Mouse (Mus musculus) macrophage (primary cell): Measurements from ENCODE around the gene Arrdc3. TPM values are rescaled to one million over a fixed set of nuclear protein-coding genes. Genes with fewer than 3 reads are reported as not detected.
"Not testable (repeated sequence)": the region's sequence is repeated elsewhere in the genome, so short reads cannot be mapped to it uniquely, and the experiment has no call there.

Experiments used
- H3K27ac ChIP-seq: fragments of 350-480 bp; formaldehyde crosslinking; 2 replicates; pipeline ENCODE4 v1.9.0; 2021
- H3K36me3 ChIP-seq: fragments of 350-480 bp; formaldehyde crosslinking; 2 replicates; pipeline ENCODE4 v1.9.0; 2021; ENCODE audit errors: inconsistent target
- H3K4me3 ChIP-seq: fragments of 350-480 bp; formaldehyde crosslinking; 2 replicates; pipeline ENCODE4 v1.9.0; 2021; ENCODE audit errors: inconsistent target
- H3K79me2 ChIP-seq: fragments of 350-480 bp; formaldehyde crosslinking; 2 replicates; pipeline ENCODE4 v1.9.0; 2021; ENCODE audit errors: inconsistent target
- WGBS: methylation state at CpG from one replicate; pipeline ENCODE4 v1.1.7; 2026; ENCODE audit warnings: inconsistent platforms; ENCODE audit not compliant: missing documents; 5-methylcytosine and 5-hydroxymethylcytosine counted together
- polyA plus RNA-seq: library from polyadenylated mRNA; stranded (reverse); fragments of 250-400 nt; gene quantifications from 3 replicates; pipeline ENCODE4 v1.2.4, GENCODE M21; 2018; ENCODE audit warnings: inconsistent platforms

Gene Arrdc3
- polyA plus RNA-seq, 1 experiment from 2014 or later, result 78.6 TPM

DNA sequence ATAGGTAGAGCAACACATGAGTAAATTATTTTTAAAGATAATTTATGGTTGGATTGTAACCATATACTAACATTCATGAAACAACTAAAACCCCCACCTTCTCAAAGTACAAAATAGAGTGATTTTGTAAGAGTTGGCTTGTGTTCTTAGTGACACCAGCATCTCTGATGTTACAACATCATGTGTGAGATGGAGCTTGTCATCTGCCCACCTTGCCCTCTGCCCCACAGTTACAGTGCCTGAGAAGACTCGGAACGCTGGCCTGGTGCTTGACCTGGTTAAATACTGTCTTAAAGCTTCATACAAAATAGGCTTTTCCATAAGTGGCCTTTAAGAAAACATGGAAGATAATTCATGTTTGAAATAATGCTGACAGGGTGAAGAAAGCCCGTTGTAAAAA, 11.7 kb downstream of the Arrdc3 start:
- H3K79me2 ChIP-seq, H3K4me3 ChIP-seq, H3K27ac ChIP-seq: not testable (repeated sequence)
- H3K36me3 ChIP-seq, result peaks cover 51% of the 10 kb centered on the region
- 100% methylated on average over 3 of the region's 3 CpGs for WGBS

DNA sequence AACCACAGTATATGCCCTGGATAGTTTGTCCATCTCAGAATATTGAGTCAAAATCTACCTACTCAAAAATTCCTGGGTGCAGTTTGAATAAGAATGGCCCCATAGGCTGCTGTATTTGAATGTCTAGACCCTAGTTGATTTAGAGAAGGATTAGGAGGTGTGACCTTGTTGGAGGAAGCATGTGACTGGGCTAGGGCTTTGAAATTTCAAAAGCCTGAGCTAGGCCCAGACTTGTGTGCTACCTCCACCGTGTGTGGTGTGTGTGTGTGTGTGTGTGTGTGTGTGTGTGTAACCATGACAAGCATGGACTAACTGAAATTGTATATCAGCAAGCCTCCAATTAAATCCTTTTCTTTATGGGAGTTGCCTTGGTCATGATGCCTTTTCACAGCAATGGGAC, 14.2 kb downstream of the Arrdc3 start:
- Histone ChIP-seq H3K4me3 (no peak overlapping the region), H3K79me2 (no peaks in the 10 kb centered on the region), H3K27ac (no peak overlapping the region), H3K36me3 (peaks cover 26% of the 10 kb centered on the region)
- WGBS, result 57% methylated on average over 1 of the region's 1 CpGs

DNA sequence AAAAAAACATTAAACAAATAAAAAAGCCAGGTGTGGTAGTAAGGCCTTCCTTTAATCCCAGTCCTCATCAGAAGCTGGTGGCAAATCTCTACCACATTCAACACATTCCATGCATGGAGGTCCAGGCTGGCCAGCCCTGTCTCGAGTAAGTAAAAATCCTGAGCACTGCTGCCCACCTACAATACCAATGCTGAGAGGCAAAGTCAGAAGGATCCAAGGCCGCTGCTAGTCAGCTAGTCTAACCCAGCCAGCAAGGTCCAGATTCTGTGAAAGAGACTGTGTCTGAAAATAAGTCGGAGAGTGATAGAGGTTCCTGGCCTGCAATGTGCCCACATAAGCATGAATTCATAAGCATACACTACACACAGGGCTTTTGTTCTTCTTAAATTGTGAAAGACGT, 14.9 kb downstream of the Arrdc3 start:
- Histone ChIP-seq H3K79me2 (no peaks in the 10 kb centered on the region), H3K27ac (no peak overlapping the region), H3K36me3 (peaks cover 19% of the 10 kb centered on the region), H3K4me3 (no peak overlapping the region)
- 98% methylated on average over 3 of the region's 4 CpGs for WGBS

DNA sequence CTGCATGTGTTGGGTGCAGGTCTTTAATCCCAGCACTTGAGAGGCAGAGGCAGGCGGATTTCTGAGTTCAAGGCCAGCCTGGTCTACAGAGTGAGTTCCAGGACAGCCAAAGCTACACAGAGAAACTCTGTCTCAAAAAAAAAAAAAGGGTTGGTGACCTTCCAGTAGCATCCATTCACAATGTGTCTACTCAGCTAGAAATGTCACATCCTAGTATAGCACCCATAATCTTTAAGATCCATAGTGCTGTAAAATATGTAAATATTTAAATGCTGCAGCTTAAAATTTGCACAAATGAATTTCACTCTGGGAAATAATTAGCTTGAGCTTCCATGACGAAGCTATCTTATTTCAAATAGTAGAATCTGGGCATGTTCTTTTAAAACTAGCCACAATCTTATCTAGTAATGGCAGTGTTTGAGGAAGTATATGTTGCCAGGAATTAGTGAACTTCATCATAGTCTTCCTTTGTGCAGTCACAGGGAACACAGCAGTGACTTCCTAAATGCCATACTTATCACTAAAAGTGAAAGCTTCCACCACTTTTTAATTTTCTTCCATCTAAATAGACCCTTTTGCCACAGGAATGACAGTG, 16.3 kb downstream of the Arrdc3 start:
- 58% methylated on average over 2 of the region's 2 CpGs for WGBS
- H3K27ac ChIP-seq, result no peak overlapping the region
- no peak overlapping the region for H3K4me3 ChIP-seq
- peaks cover 5% of the 10 kb centered on the region; the same call in 1 of the 2 replicates for H3K36me3 ChIP-seq
- no peaks in the 10 kb centered on the region for H3K79me2 ChIP-seq

DNA sequence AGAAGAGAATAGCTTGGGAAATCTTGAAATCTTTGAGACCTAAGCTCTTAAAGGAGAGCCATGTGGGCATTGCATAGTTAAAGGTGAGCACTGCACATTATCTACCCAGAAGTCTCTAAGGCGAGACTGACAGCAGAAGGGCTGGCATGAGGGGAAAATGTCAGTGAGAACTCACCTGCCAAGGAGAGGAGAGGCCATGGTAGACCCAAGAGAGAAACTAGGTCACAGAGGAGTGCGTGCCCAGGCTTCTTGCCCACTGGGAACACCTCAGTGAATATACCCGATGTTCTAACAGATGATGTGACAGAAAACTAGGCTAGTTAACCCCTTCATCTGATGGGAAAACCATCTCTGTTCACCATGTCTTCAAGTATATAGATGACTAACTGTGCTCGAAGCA, 18.2 kb downstream of the Arrdc3 start:
- Histone ChIP-seq H3K36me3 (no peaks in the 10 kb centered on the region), H3K27ac (no peak overlapping the region), H3K79me2 (no peaks in the 10 kb centered on the region), H3K4me3 (no peak overlapping the region)
- WGBS, result 100% methylated on average over 4 of the region's 4 CpGs

DNA sequence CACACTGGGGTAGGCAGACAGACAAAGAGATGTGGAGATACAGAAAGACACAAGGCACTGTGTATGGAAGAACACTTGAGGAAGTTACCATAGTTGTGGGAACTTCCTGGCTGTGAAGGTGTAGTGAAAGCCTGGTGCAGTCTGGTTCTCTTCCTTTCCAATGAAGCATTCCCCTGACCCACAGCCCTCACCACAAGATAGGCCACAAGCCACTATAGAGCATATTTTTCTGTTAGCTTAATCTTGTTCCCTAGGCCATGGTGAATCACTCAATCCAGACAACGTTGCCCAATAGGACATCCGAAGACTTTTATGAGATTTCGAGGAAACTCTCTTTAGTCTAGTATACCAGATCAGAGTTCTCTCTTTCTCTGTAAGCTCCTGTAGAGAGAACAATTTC, 19.6 kb downstream of the Arrdc3 start:
- H3K36me3 ChIP-seq, result no peaks in the 10 kb centered on the region
- 23% methylated on average over 3 of the region's 3 CpGs for WGBS
- H3K27ac ChIP-seq, result no peak overlapping the region
- H3K4me3 ChIP-seq, result no peak overlapping the region
- no peaks in the 10 kb centered on the region for H3K79me2 ChIP-seq

DNA sequence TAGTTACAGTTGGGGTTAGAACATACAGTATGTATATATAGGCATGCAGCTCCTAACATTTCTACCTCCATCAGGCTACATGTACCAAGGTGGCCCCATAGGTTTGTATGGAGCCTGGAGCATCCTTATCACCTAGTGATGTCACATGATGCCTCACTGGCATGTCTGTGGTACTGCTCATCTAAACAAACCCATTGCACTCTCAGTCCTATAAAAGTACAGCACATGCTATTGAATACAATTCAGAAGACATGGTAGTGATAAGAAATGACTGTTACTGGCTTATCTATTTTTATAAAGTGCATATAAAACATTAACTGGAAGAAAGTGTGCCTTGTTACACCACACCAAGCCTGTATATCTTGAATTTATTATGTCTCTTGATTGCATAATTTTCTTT, 30.2 kb downstream of the Arrdc3 start:
- H3K79me2 ChIP-seq, result no peaks in the 10 kb centered on the region
- no peak overlapping the region for H3K27ac ChIP-seq
- H3K4me3 ChIP-seq, result no peak overlapping the region
- H3K36me3 ChIP-seq, result no peaks in the 10 kb centered on the region

DNA sequence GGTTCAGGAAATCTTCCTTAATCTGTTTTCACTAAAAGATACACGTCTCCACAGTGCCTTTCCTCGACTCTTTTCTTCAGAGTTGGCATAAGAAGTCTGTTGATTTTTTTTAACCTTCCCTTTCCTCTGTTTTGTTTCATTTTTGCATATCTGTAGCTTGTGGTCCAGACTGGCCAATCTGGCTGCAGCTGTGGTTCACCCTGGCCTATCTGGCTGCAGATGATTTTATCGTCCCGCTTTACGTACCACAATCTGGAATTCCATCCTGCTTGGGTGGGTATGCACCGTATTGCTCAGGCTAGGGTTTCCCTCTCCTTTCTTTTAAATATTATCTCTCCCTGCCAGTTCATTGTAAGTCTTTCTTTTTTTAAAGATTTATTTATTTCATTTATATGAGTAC, 37.8 kb downstream of the Arrdc3 start:
- H3K4me3 ChIP-seq, result no peak overlapping the region
- H3K36me3 ChIP-seq, result no peaks in the 10 kb centered on the region
- H3K79me2 ChIP-seq, result no peaks in the 10 kb centered on the region
- WGBS, result 46% methylated on average over 6 of the region's 6 CpGs
- no peak overlapping the region for H3K27ac ChIP-seq

DNA sequence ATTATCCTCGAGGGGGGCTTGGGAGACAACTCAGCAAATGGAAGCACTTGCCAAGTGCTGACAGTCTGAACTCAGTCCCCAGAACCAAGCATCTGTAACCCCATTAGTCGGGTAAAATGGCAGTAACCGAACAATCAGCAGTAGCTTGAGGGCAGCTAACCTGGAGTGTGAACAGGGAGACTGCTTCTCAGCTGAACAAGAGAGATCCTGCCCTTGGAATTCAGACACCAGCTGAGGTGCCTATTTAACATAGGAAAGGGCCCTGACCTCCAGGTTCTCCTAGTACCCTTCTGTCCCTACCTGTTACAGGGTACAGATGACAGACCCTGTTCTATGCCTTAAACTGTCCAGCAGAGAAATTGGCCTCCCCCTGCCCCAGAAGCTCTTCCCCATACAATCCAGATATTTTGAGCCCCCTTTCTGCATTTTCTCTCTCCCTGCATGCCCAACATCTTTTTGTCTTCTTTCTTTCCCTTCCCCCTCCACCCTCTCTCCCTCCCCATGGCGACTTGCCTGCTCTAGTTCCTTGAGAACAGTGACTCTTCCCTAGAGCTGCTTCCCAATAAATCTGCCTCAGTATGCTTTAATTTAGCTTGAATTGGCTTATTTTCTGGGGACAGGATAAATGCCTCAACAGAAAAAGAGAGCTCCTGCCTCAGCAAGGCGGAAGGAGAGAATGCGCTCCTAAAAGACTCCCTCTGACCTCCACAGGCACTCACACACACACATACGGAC, 38.6 kb downstream of the Arrdc3 start:
- Histone ChIP-seq H3K36me3 (no peaks in the 10 kb centered on the region), H3K27ac (no peak overlapping the region), H3K79me2 (no peaks in the 10 kb centered on the region), H3K4me3 (no peak overlapping the region)
- 94% methylated on average over 7 of the region's 7 CpGs for WGBS

DNA sequence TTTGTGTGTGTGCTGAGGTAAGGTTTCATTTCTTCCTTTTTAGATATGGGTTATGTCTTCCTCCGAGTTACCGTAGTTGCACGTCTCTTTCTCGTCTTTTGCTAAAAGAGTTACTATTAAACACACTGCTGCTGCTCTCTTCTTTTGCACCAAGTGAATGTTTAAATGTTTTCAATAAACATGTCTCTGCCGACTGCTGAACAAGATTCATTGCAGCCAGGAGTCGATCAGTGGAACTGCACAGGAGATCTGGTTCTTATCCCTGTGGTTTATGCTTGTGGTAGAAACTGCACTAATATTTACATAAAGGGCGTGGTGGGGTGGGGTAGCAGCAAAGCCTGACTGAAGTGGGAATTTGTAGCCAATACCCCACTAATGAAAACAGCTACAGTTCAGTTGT, 45.0 kb downstream of the Arrdc3 start:
- Histone ChIP-seq H3K79me2 (no peaks in the 10 kb centered on the region), H3K27ac (no peak overlapping the region), H3K36me3 (no peaks in the 10 kb centered on the region), H3K4me3 (no peak overlapping the region)
- 36% methylated on average over 7 of the region's 7 CpGs for WGBS

DNA sequence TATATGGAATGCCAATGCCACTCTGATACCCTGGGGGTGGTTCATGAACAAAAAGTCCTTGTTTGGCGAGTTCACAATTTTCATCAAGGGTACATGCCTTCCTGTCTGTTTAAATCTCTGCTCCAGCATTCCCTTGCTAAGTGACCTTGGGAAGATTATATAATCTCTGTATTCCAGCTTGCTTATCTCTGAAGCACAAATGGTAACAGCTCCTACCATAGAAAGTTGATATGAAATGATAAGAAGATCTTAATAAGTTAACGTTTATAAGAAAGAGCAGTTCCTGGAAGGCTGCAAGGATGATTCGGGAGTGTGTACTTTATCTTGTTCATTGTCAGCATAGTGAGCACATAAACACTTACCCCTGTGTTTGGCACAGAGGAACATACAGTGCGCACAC, 46.8 kb downstream of the Arrdc3 start:
- Histone ChIP-seq H3K36me3 (no peaks in the 10 kb centered on the region), H3K4me3 (no peak overlapping the region), H3K79me2 (no peaks in the 10 kb centered on the region), H3K27ac (no peak overlapping the region)
- whole genome bisulfite sequencing, result 83% methylated on average over 2 of the region's 4 CpGs

DNA sequence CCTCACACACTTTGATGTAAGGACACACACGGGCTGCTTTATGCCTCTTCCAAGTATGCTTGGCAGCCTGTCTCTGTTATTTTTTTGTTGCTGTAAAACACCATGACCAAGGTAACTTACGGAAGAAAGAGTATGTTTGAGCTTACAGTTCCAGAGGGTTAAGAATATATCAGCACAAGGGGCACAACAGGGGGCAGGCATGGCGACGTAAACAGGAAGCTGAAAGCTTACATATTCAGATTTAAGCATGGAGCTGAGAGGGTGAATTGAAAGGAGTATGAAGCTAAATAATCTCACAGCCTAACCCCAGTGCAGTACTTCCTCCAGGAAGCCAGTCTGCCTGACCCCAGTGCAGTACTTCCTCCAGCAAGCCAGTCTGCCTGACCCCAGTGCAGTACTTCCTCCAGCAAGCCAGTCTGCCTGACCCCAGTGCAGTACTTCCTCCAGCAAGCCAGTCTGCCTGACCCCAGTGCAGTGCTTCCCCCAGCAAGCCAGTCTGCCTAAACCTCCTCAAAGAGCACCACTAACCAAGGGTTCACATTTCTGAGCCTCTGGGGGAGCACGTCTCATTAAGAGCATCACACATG, 49.7 kb downstream of the Arrdc3 start:
- 81% methylated on average over 5 of the region's 5 CpGs for WGBS
- Histone ChIP-seq H3K27ac (peak overlapping the region; percentile 70), H3K79me2 (no peaks in the 10 kb centered on the region), H3K4me3 (no peak overlapping the region), H3K36me3 (no peaks in the 10 kb centered on the region)

DNA sequence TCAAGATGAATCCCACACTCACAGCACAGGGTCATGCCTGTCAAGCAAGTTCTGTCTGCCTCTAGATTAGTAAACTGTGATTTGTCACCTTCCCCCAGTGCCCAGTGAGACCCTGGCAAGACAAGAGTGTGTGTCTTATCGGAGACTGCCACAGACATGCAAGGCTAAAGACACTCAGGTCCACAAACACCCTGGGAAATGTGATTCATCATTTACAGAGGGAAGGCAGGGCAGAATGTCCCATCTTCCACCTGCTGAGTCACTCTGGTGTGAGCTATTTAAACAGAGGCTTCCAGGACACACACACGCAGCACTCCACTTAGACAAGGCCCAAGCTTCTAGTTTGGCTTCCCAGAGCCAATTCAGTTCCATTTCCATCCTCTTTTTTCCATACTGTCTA, 53.2 kb downstream of the Arrdc3 start:
- Histone ChIP-seq H3K36me3 (no peaks in the 10 kb centered on the region), H3K79me2 (no peaks in the 10 kb centered on the region), H3K4me3 (no peak overlapping the region), H3K27ac (peak overlapping the region; percentile 35)
- WGBS, result 80% methylated on average over 2 of the region's 2 CpGs

DNA sequence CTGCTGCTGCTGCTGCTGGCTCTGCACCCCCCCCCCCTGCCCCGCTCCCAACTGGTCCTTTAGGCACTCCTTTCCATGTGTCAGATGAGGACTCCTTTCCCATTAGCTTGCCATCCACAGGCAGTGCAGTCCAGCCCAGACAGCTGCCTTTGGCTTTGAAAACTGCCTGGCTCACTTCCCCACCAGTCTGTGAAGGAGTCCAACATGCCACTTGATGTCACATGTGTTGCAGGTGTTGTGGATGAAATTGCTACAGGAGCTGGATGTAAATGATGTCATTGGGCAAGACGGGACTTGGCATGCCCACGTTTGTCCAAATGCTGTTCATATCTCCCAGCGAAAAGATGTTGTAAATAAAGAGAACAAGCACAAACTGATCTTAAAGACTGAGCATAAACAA, 56.0 kb downstream of the Arrdc3 start:
- Histone ChIP-seq H3K79me2 (no peaks in the 10 kb centered on the region), H3K36me3 (no peaks in the 10 kb centered on the region), H3K4me3 (no peak overlapping the region), H3K27ac (no peak overlapping the region)
- 86% methylated on average over 4 of the region's 4 CpGs for WGBS

DNA sequence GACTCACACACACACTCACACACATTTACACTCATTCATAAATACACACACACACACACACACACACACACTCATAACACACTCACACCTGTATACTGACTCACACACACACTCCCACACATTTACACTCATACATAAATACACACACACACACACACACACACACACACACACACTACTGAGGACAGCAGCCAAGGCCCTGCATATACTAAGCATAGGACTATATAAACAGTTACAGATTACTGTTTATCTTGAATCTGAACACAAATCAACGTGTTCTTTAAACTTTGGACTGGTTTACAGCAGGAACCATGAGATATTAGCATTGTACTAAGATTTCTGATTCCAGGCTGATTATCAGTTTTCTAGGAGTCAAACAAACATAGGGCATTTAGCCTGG, 56.7 kb downstream of the Arrdc3 start:
- H3K4me3 ChIP-seq, result no peak overlapping the region
- 56% methylated on average over 1 of the region's 1 CpGs for WGBS
- no peaks in the 10 kb centered on the region for H3K79me2 ChIP-seq
- H3K27ac ChIP-seq, result no peak overlapping the region
- no peaks in the 10 kb centered on the region for H3K36me3 ChIP-seq
